8 mouse cellular contexts compared by ENCODE assay signal in the genomic region with DNA sequence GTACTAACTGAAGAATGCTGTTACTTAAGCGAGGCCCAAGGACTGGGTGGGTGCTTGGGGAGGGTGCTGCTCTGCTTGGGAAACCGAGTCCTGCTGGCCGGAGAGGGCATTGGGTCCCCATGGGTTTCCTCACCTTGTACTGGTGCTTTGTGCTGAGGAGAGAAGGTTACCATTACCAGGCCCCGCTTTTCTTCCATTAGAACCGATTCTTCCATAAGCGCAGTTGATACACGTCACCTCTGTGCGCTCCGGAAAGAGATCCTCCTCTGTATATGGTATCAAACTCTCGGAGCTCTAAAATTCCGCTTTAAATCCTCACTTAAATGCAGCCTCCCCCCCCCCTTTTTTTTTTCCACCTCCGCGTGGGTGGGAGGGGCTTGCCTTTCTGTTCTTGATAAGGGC. TPM values are rescaled to one million over a fixed set of nuclear protein-coding genes. Genes with fewer than 3 reads are reported as not detected.
DNase-seq lines count a peak whose midpoint lies in the region; ATAC-seq and TF ChIP-seq lines count a peak whose summit lies in the region.

No protein-coding gene starts in this region.

- no peak for TF ChIP-seq POLR2A in ES-Bruce4 (IDR thresholded peaks at IDR 0.05; ENCODE audit: insufficient read depth, low read length)

- TF ChIP-seq CTCF in ES-Bruce4 (IDR thresholded peaks at IDR 0.05; ENCODE audit: low read depth, low read length): no peak
- peak; percentile 21; the same call in 1 of the 2 replicates for TF ChIP-seq CTCF in lung, postnatal 0 days (IDR thresholded peaks at IDR 0.05)

- TF ChIP-seq EP300 in ES-Bruce4 (IDR thresholded peaks at IDR 0.05; ENCODE audit: insufficient read depth, low read depth, low read length): no peak
- TF ChIP-seq EP300 in lung, postnatal 0 days (IDR thresholded peaks at IDR 0.05): no peak

- peak; percentile 2; the same call in 1 of the 2 replicates for ATAC-seq in heart, embryonic 14.5 days (ENCODE audit: insufficient number of reproducible peaks, insufficient read depth, low FRiP score, low read depth)
- ATAC-seq in embryonic facial prominence, embryonic 11.5 days (replicated peaks; ENCODE audit: insufficient number of reproducible peaks, low FRiP score, low TSS enrichment, low read depth): peak; percentile 36; the same call in 1 of the 2 replicates
- no peak for ATAC-seq in hindbrain, embryonic 16.5 days
- peak; percentile 8 for ATAC-seq in lung, postnatal 0 days

- no peak for DNase-seq in heart, adult 18-20 months
- peak; percentile 71 for DNase-seq in embryonic facial prominence, embryonic 11.5 days (ENCODE audit: low spot score)
- DNase-seq in lung, postnatal 0 days (ENCODE audit: low spot score): peak; percentile 85
- DNase-seq in splenic B cell, adult 2 months (ENCODE audit: low read depth, low spot score): peak; percentile 75
- DNase-seq in urinary bladder, postnatal 25 days (ENCODE audit: low spot score): no peak

- H3K4me3 ChIP-seq in heart, embryonic 14.5 days (ENCODE audit: control insufficient read depth in 1 of 2, insufficient read depth in 1 of 2, low read depth in 1 of 2, low read length in 2 of 2): peak overlapping the region; percentile 79 to 98
- H3K4me3 ChIP-seq in ES-Bruce4 (ENCODE audit: low read depth, low read length): peak overlapping the region; percentile 85
- H3K4me3 ChIP-seq in embryonic facial prominence, embryonic 11.5 days (ENCODE audit: low read depth, low read length): peak overlapping the region; percentile 89
- H3K4me3 ChIP-seq in hindbrain, embryonic 16.5 days (ENCODE audit: low read length): peak overlapping the region; percentile 91
- peak overlapping the region; percentile 92 for H3K4me3 ChIP-seq in lung, postnatal 0 days (ENCODE audit: low read depth, low read length)

- no peaks in the 10 kb centered on the region for H3K9me3 ChIP-seq in heart, embryonic 14.5 days (ENCODE audit: control insufficient read depth, low read length)
- H3K9me3 ChIP-seq in ES-Bruce4 (replicated peaks; ENCODE audit: control insufficient read depth, insufficient read depth, low read length, poor library complexity, severe bottlenecking): no peaks in the 10 kb centered on the region
- H3K9me3 ChIP-seq in embryonic facial prominence, embryonic 11.5 days (replicated peaks; ENCODE audit: control insufficient read depth, low read length): no peaks in the 10 kb centered on the region
- H3K9me3 ChIP-seq in hindbrain, embryonic 16.5 days (ENCODE audit: control insufficient read depth, low read length): no peaks in the 10 kb centered on the region
- H3K9me3 ChIP-seq in lung, postnatal 0 days (ENCODE audit: low read length): no peaks in the 10 kb centered on the region

- WGBS in heart, embryonic 14.5 days: 0% methylated on average over 13 of the region's 13 CpGs
- WGBS in embryonic facial prominence, embryonic 11.5 days: under 1% methylated on average over 13 of the region's 13 CpGs
- 0% methylated on average over 11 of the region's 13 CpGs for WGBS in hindbrain, embryonic 16.5 days
- 1% methylated on average over 13 of the region's 13 CpGs for WGBS in lung, postnatal 0 days

- H3K9ac ChIP-seq in heart, embryonic 14.5 days (ENCODE audit: low read length): peak overlapping the region; percentile 99
- H3K9ac ChIP-seq in ES-Bruce4 (ENCODE audit: low read depth, poor library complexity, severe bottlenecking): peak overlapping the region; percentile 95
- peak overlapping the region; percentile 98 for H3K9ac ChIP-seq in embryonic facial prominence, embryonic 11.5 days (replicated peaks; ENCODE audit: low read length)
- H3K9ac ChIP-seq in hindbrain, embryonic 16.5 days (ENCODE audit: low read depth, low read length): peak overlapping the region; percentile 96
- H3K9ac ChIP-seq in lung, postnatal 0 days (replicated peaks; ENCODE audit: low read depth): peak overlapping the region; percentile 93

- peak overlapping the region; percentile 88 to 99 for H3K27ac ChIP-seq in heart, embryonic 14.5 days (replicated peaks in 1 of 2; ENCODE audit: control insufficient read depth in 1 of 2, insufficient read depth in 1 of 2, low read depth in 2 of 2, low read length in 2 of 2)
- peak overlapping the region; percentile 45 for H3K27ac ChIP-seq in ES-Bruce4 (ENCODE audit: insufficient read depth, low read length)
- H3K27ac ChIP-seq in embryonic facial prominence, embryonic 11.5 days (replicated peaks; ENCODE audit: low read depth, low read length): peak overlapping the region; percentile 99
- peak overlapping the region; percentile 100 for H3K27ac ChIP-seq in hindbrain, embryonic 16.5 days (ENCODE audit: low read depth, low read length)
- peak overlapping the region; percentile 99 for H3K27ac ChIP-seq in lung, postnatal 0 days (ENCODE audit: low read length)

- H3K36me3 ChIP-seq in heart, embryonic 14.5 days (ENCODE audit: control insufficient read depth, insufficient read depth, low read length): peaks cover 36% of the 10 kb centered on the region
- H3K36me3 ChIP-seq in ES-Bruce4 (ENCODE audit: control insufficient read depth, insufficient read depth, low read length, poor library complexity, severe bottlenecking): peaks cover 36% of the 10 kb centered on the region
- peaks cover 10% of the 10 kb centered on the region for H3K36me3 ChIP-seq in embryonic facial prominence, embryonic 11.5 days (replicated peaks; ENCODE audit: control insufficient read depth, insufficient read depth, low read depth, low read length)
- H3K36me3 ChIP-seq in hindbrain, embryonic 16.5 days (ENCODE audit: control insufficient read depth, insufficient read depth, low read length): peaks cover 12% of the 10 kb centered on the region; the same call in 1 of the 2 replicates
- 0 out of 2 replicates have a peak, but pooled peaks cover 6% of the 10 kb centered on the region for H3K36me3 ChIP-seq in lung, postnatal 0 days (ENCODE audit: insufficient read depth, low read length)
- peaks cover 7% of the 10 kb centered on the region for H3K36me3 ChIP-seq in splenic B cell, adult 2 months (ENCODE audit: control insufficient read depth, insufficient read depth, low read length, poor library complexity, severe bottlenecking)

- H3K27me3 ChIP-seq in heart, embryonic 14.5 days (ENCODE audit: control insufficient read depth, insufficient read depth, low read length): no peaks in the 10 kb centered on the region
- no peaks in the 10 kb centered on the region for H3K27me3 ChIP-seq in ES-Bruce4 (ENCODE audit: control insufficient read depth, insufficient read depth, low read length, poor library complexity, severe bottlenecking)
- no peaks in the 10 kb centered on the region for H3K27me3 ChIP-seq in embryonic facial prominence, embryonic 11.5 days (ENCODE audit: control insufficient read depth, insufficient read depth, low read length)
- H3K27me3 ChIP-seq in hindbrain, embryonic 16.5 days (replicated peaks; ENCODE audit: control insufficient read depth, insufficient read depth, low read length): no peaks in the 10 kb centered on the region
- no peaks in the 10 kb centered on the region for H3K27me3 ChIP-seq in lung, postnatal 0 days (replicated peaks; ENCODE audit: insufficient read depth, low read length)
- H3K27me3 ChIP-seq in splenic B cell, adult 2 months (ENCODE audit: control insufficient read depth, insufficient read depth, low read length, poor library complexity, severe bottlenecking): no peaks in the 10 kb centered on the region

- peaks cover 0 to 25% of the 10 kb centered on the region in 2 experiments; a peak in 2 of 4 replicates for H3K4me1 ChIP-seq in heart, embryonic 14.5 days (ENCODE audit: control insufficient read depth in 2 of 2, insufficient read depth in 2 of 2, low read length in 2 of 2)
- H3K4me1 ChIP-seq in ES-Bruce4 (ENCODE audit: control insufficient read depth, insufficient read depth, low read length): no peaks in the 10 kb centered on the region
- H3K4me1 ChIP-seq in embryonic facial prominence, embryonic 11.5 days (ENCODE audit: control insufficient read depth, insufficient read depth, low read length): no peaks in the 10 kb centered on the region; the same call in 1 of the 2 replicates
- peaks cover 22% of the 10 kb centered on the region for H3K4me1 ChIP-seq in hindbrain, embryonic 16.5 days (ENCODE audit: control insufficient read depth, insufficient read depth, low read depth, low read length)
- H3K4me1 ChIP-seq in lung, postnatal 0 days (ENCODE audit: insufficient read depth, low read depth, low read length): 0 out of 2 replicates have a peak, but pooled peaks cover 5% of the 10 kb centered on the region

- peak overlapping the region; percentile 85 for H3K4me2 ChIP-seq in heart, embryonic 14.5 days (ENCODE audit: low read length)
- peak overlapping the region; percentile 51 for H3K4me2 ChIP-seq in embryonic facial prominence, embryonic 11.5 days (ENCODE audit: low read depth, low read length)
- peak overlapping the region; percentile 73 for H3K4me2 ChIP-seq in hindbrain, embryonic 16.5 days (ENCODE audit: low read length)
- H3K4me2 ChIP-seq in lung, postnatal 0 days (replicated peaks; ENCODE audit: low read depth, low read length): peak overlapping the region; percentile 82

RNA-seq across cellular contexts. Expression of gene Qrich1, which starts 1.3 kb away (rescaled TPM):
- 85.1 and 91.9 TPM in 2 replicates for polyA plus RNA-seq in heart, embryonic 14.5 days (2014; fragmentation: Nextera tagmentation; extraction: Ambion mirVana)
- total RNA-seq in heart, adult 18-20 months (2021): 10 to 100 TPM; 57.8 to 58.7 TPM
- 139 and 145 TPM in 2 replicates for polyA plus RNA-seq in ES-Bruce4 (2011; ENCODE audit: insufficient read depth, insufficient read length, low read depth, missing spikeins)
- 165 and 168 TPM in 2 replicates for polyA plus RNA-seq in embryonic facial prominence, embryonic 11.5 days (2014; fragmentation: Nextera tagmentation; extraction: Ambion mirVana)
- polyA plus RNA-seq in hindbrain, embryonic 16.5 days (2015; fragmentation: Nextera tagmentation; extraction: Ambion mirVana): 106 and 126 TPM in 2 replicates
- polyA plus RNA-seq in lung, postnatal 0 days (2015; fragmentation: Nextera tagmentation; extraction: Ambion mirVana): 58.1 and 58.3 TPM in 2 replicates

RNA-seq across cellular contexts. Expression of gene Qars, which starts 10.4 kb away (rescaled TPM):
- 62.8 and 78.8 TPM in 2 replicates for polyA plus RNA-seq in heart, embryonic 14.5 days (2014; fragmentation: Nextera tagmentation; extraction: Ambion mirVana)
- total RNA-seq in heart, adult 18-20 months (2021): 10 to 100 TPM; 76.4 to 90.3 TPM
- polyA plus RNA-seq in ES-Bruce4 (2011; ENCODE audit: insufficient read depth, insufficient read length, low read depth, missing spikeins): 348 and 395 TPM in 2 replicates
- 130 and 138 TPM in 2 replicates for polyA plus RNA-seq in embryonic facial prominence, embryonic 11.5 days (2014; fragmentation: Nextera tagmentation; extraction: Ambion mirVana)
- 62.3 and 64.6 TPM in 2 replicates for polyA plus RNA-seq in hindbrain, embryonic 16.5 days (2015; fragmentation: Nextera tagmentation; extraction: Ambion mirVana)
- 62.0 and 65.7 TPM in 2 replicates for polyA plus RNA-seq in lung, postnatal 0 days (2015; fragmentation: Nextera tagmentation; extraction: Ambion mirVana)

RNA-seq across cellular contexts. Expression of gene Usp19, which starts 27.5 kb away (rescaled TPM):
- 54.4 and 57.0 TPM in 2 replicates for polyA plus RNA-seq in heart, embryonic 14.5 days (2014; fragmentation: Nextera tagmentation; extraction: Ambion mirVana)
- 10 to 100 TPM; 79.9 to 91.6 TPM for total RNA-seq in heart, adult 18-20 months (2021)
- polyA plus RNA-seq in ES-Bruce4 (2011; ENCODE audit: insufficient read depth, insufficient read length, low read depth, missing spikeins): 86.0 and 90.9 TPM in 2 replicates
- 52.5 and 59.2 TPM in 2 replicates for polyA plus RNA-seq in embryonic facial prominence, embryonic 11.5 days (2014; fragmentation: Nextera tagmentation; extraction: Ambion mirVana)
- polyA plus RNA-seq in hindbrain, embryonic 16.5 days (2015; fragmentation: Nextera tagmentation; extraction: Ambion mirVana): 56.3 and 71.4 TPM in 2 replicates
- 37.1 and 39.4 TPM in 2 replicates for polyA plus RNA-seq in lung, postnatal 0 days (2015; fragmentation: Nextera tagmentation; extraction: Ambion mirVana)

RNA-seq across cellular contexts. Expression of gene Lamb2, which starts 38.4 kb away (rescaled TPM):
- 38.9 and 41.5 TPM in 2 replicates for polyA plus RNA-seq in heart, embryonic 14.5 days (2014; fragmentation: Nextera tagmentation; extraction: Ambion mirVana)
- total RNA-seq in heart, adult 18-20 months (2021): 100 to 1,000 TPM; 334 to 339 TPM
- 27.4 and 39.0 TPM in 2 replicates for polyA plus RNA-seq in ES-Bruce4 (2011; ENCODE audit: insufficient read depth, insufficient read length, low read depth, missing spikeins)
- 15.3 and 15.4 TPM in 2 replicates for polyA plus RNA-seq in embryonic facial prominence, embryonic 11.5 days (2014; fragmentation: Nextera tagmentation; extraction: Ambion mirVana)
- polyA plus RNA-seq in hindbrain, embryonic 16.5 days (2015; fragmentation: Nextera tagmentation; extraction: Ambion mirVana): 17.1 and 26.5 TPM in 2 replicates
- 54.8 and 55.2 TPM in 2 replicates for polyA plus RNA-seq in lung, postnatal 0 days (2015; fragmentation: Nextera tagmentation; extraction: Ambion mirVana)

RNA-seq across cellular contexts. Expression of gene Impdh2, which starts 42.2 kb away (rescaled TPM):
- 94.2 and 97.5 TPM in 2 replicates for polyA plus RNA-seq in heart, embryonic 14.5 days (2014; fragmentation: Nextera tagmentation; extraction: Ambion mirVana)
- 10 to 100 TPM; 48.3 to 49.7 TPM for total RNA-seq in heart, adult 18-20 months (2021)
- 387 and 445 TPM in 2 replicates for polyA plus RNA-seq in ES-Bruce4 (2011; ENCODE audit: insufficient read depth, insufficient read length, low read depth, missing spikeins)
- 242 and 248 TPM in 2 replicates for polyA plus RNA-seq in embryonic facial prominence, embryonic 11.5 days (2014; fragmentation: Nextera tagmentation; extraction: Ambion mirVana)
- polyA plus RNA-seq in hindbrain, embryonic 16.5 days (2015; fragmentation: Nextera tagmentation; extraction: Ambion mirVana): 101 and 110 TPM in 2 replicates
- 55.6 and 56.2 TPM in 2 replicates for polyA plus RNA-seq in lung, postnatal 0 days (2015; fragmentation: Nextera tagmentation; extraction: Ambion mirVana)

Comparison
In these comparisons a context has a peak if more than half of its experiments do, and no peak if none do; other contexts are left out.
1. H3K27ac ChIP-seq: peak in every context shown above with its lines; median percentile 100 in hindbrain, embryonic 16.5 days; 99 in embryonic facial prominence, embryonic 11.5 days; 99 in lung, postnatal 0 days; 94 in heart, embryonic 14.5 days; 45 in ES-Bruce4.
2. DNase-seq: peak in embryonic facial prominence, embryonic 11.5 days (single experiment), lung, postnatal 0 days (single experiment) and splenic B cell, adult 2 months (single experiment); none in heart, adult 18-20 months (0 of 2) and urinary bladder, postnatal 25 days (single experiment).
3. Peak in every context shown above with its lines, with median percentiles within 50 percentile points of each other: H3K4me2 ChIP-seq, H3K4me3 ChIP-seq and H3K9ac ChIP-seq.